Mouse (Mus musculus) gastrocnemius, adult 2 months (tissue): Measurements from ENCODE around the gene Gm6205. TPM values are rescaled to one million over a fixed set of nuclear protein-coding genes. Genes with fewer than 3 reads are reported as not detected.
"Not testable (repeated sequence)": the region's sequence is repeated elsewhere in the genome, so short reads cannot be mapped to it uniquely, and the experiment has no call there.

Source experiments
- DNase-seq: peaks from one replicate; pipeline ENCODE4 v3.0.0; 2022
- H3K27ac ChIP-seq: fragments of 200-600 bp; 2 replicates; pipeline ENCODE4 v1.8.1; 2022; ENCODE audit warnings: mild to moderate bottlenecking
- H3K4me3 ChIP-seq: fragments of 200-600 bp; 2 replicates; pipeline ENCODE4 v1.8.1; 2022; ENCODE audit warnings: mild to moderate bottlenecking, moderate library complexity
- intact Hi-C: fragments of 180-260 bp; cut with DNase I; formaldehyde crosslinking; loops from one replicate; pipeline ENCODE4 v1.15.1; 2025
- long read RNA-seq, 2 experiments: library from polyadenylated mRNA; stranded (forward); transcript quantifications; one replicate each; pipeline ENCODE4 v2.0.0; 2021
- total RNA-seq, 2 experiments: library from RNA; stranded (reverse); gene quantifications; 2 replicates each; pipeline ENCODE4 v1.2.3; 2021

Gene Gm6205
- not detected for total RNA-seq
- long read RNA-seq, experiment 1: 0 reads
- long read RNA-seq, experiment 2: 0 reads

DNA sequence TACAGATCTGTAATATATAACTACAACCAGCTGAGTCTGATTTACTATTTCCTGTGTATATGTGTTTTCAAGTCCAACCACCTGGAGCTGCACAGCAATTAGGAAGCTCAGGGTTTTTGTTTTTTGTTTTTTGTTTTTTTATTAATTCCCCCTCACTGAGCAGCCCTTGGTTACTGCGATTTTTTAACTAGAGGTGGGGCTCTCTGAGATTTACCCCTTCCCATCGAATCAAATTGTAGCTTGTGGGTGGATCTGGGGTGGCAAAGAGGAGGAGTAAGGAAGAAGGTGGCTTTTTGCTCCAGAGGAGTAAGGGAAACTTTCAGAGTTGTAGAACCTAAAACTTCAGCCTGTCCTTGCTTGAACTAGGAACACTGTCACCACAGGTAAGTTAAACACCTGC lies at the start of gene Gm6205:
Gm6205 (plus strand) TSS at position 301 of the 400 bp plus-strand sequence.
- H3K27ac ChIP-seq, intact Hi-C loops, DNase-seq, H3K4me3 ChIP-seq: not testable (repeated sequence)

GRCm38 (mm10) chr5:94616242-94616641 lies 31.9 kb upstream of the Gm6205 start, which contains the start of gene Gm3147:
Gm3147 (minus strand) TSS chr5:94616342.
- H3K27ac ChIP-seq, H3K4me3 ChIP-seq, DNase-seq, intact Hi-C loops: not testable (repeated sequence)

DNA sequence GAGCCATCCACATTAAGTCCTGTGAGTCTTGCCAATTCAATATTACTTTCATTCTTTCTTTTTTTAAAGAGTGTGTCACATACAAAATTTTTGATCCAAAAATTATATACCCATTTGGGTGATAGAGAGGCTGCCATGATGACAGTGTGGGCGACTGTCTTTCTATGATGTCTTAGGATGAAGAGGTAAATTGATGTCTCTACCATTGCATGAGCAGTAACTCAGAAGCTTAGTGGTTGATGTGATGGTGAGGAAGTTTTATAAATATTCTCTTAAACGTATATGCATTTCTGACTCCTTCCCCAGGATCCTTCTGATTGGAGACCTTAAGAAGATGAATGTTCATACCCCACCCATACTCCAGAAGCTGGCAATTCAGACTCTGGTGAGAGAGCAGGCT lies 24.5 kb upstream of the Gm6205 start, which contains the start of gene Gm6509:
Gm6509 (plus strand) TSS at position 301 of the 400 bp plus-strand sequence.
- intact Hi-C loops, DNase-seq: not testable (repeated sequence)

More for the DNA sequence above, 24.5 kb upstream of the Gm6205 start, which contains the start of gene Gm6509:
- H3K4me3 ChIP-seq, H3K27ac ChIP-seq: not testable (repeated sequence)

Other genes starting within 250 kb of the Gm6205 start
- gene Gm7682, start 202.6 kb upstream of the Gm6205 start, total RNA-seq: not detected
- not detected for gene Gm3139, start 122.1 kb upstream of the Gm6205 start, total RNA-seq
- gene Gm3147, start 32.0 kb upstream of the Gm6205 start, total RNA-seq: not detected
- not detected for gene Gm6509, start 24.4 kb upstream of the Gm6205 start, total RNA-seq
- not detected for gene Gm3183, start 217.1 kb downstream of the Gm6205 start, total RNA-seq